Mouse (Mus musculus) neural tube, embryonic 13.5 days (tissue): ENCODE data around the gene Dnajc19. TPM values are rescaled to one million over a fixed set of nuclear protein-coding genes. Genes with fewer than 3 reads are reported as not detected.

Source experiments
- ATAC-seq: fragments of 200-750 bp; cut with Nextera tagmentation; 2 replicates; pipeline ENCODE4 v1.8.0; 2017; ENCODE audit warnings: low read depth, mild to moderate bottlenecking, moderate TSS enrichment, moderate library complexity
- H3K27ac ChIP-seq: fragments of 300-500 bp; sonication (generic); replicated peaks from 2 replicates; pipeline ENCODE4 v1.5.1; 2015; ENCODE audit warnings: moderate library complexity, mild to moderate bottlenecking, inconsistent platforms
- H3K27me3 ChIP-seq: fragments of 300-500 bp; sonication (generic); 2 replicates; pipeline ENCODE4 v1.6.1; 2015; ENCODE audit warnings: mild to moderate bottlenecking, inconsistent platforms
- H3K36me3 ChIP-seq: fragments of 300-500 bp; sonication (generic); 2 replicates; pipeline ENCODE4 v1.6.1; 2015; ENCODE audit warnings: mild to moderate bottlenecking, inconsistent platforms
- H3K4me1 ChIP-seq: fragments of 300-500 bp; sonication (generic); replicated peaks from 2 replicates; pipeline ENCODE4 v1.6.1; 2015; ENCODE audit warnings: inconsistent platforms
- H3K4me2 ChIP-seq: fragments of 300-500 bp; sonication (generic); 2 replicates; pipeline ENCODE4 v1.6.1; 2015; ENCODE audit warnings: inconsistent platforms, mild to moderate bottlenecking, moderate library complexity
- H3K4me3 ChIP-seq: fragments of 300-500 bp; sonication (generic); 2 replicates; pipeline ENCODE4 v1.5.1; 2015; ENCODE audit warnings: mild to moderate bottlenecking, inconsistent platforms
- H3K9ac ChIP-seq: fragments of 300-500 bp; sonication (generic); 2 replicates; pipeline ENCODE4 v1.6.1; 2015; ENCODE audit warnings: moderate library complexity, mild to moderate bottlenecking, inconsistent platforms
- H3K9me3 ChIP-seq: fragments of 300-500 bp; sonication (generic); 2 replicates; pipeline ENCODE4 v1.6.1; 2016; ENCODE audit warnings: inconsistent platforms
- WGBS: fragments of 180-500 bp; shearing (Covaris S2); methylation state at CpG from one replicate; pipeline ENCODE4 v1.1.7; 2015; 5-methylcytosine and 5-hydroxymethylcytosine counted together
- polyA plus RNA-seq: library from polyadenylated mRNA; unstranded; fragments of >200 nt; fragmentation: Nextera tagmentation; extraction: Ambion mirVana; gene quantifications from 2 replicates; pipeline ENCODE4 v1.2.1, GENCODE M21; 2015

The Dnajc19 gene
- polyA plus RNA-seq, 1 experiment from 2014 or later, result 130 TPM

- Histone ChIP-seq H3K4me1 (peaks cover 27% of the 10 kb centered on the region), H3K4me3 (peak overlapping the region; percentile 94), H3K4me2 (peak overlapping the region; percentile 78), H3K27ac (peak overlapping the region; percentile 94), H3K9me3 (no peaks in the 10 kb centered on the region), H3K9ac (peak overlapping the region; percentile 98), H3K27me3 (peaks cover 7% of the 10 kb centered on the region; the same call in 1 of the 2 replicates), H3K36me3 (no peaks in the 10 kb centered on the region)
- peak; percentile 66; the same call in 1 of the 2 replicates for ATAC-seq
- WGBS, result under 1% methylated on average over 51 of the region's 70 CpGs
These were observed 60.5 kb downstream of the Dnajc19 start for GRCm38 (mm10) chr3:34020382-34021258.

DNA sequence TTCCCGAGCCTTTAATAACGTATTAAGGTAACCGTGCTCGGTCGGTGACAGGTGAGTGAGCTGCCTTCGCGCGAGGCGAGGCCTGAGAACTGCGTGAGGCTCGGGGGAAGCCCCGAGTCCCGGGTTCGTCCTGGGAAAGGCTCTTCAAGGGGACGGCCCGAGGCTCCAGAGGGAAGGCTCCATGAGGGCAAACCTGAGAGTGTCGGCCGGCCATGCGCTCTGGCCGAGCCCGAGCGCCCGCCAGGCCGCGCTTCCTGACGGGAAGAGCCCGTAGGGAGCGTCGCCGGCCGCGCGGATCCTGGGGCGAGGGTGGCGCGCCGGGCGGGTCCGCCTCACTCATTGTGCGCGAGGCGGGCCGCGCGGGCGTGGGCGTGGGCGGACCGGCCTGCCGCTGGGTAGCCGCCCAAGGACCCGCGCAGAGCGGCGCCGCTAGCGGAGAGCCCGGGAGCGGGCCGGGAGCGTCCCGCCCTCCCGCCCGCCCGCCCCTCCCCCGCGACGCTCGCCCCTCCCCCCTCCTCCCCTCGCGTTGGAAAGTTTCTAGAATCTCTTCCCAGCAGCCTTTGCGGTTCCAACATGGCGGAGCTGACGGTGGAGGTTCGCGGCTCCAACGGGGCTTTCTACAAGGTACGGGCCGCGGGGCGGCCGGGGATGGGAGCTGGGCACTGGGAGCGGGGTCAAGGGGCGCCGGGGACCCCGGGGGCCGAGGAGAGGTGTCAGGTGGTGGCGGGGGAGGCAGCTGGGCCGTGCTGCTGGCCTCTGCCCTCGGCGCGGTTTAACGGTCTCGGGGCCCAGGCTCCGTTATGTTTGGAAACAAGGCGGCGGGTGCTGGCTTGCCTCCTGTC lies 61.4 kb downstream of the Dnajc19 start, which contains the start of gene Fxr1:
TSS of gene Fxr1 (plus strand) at position 404 of the 842 bp plus-strand sequence.
- WGBS, result under 1% methylated on average over 81 of the region's 97 CpGs
- H3K36me3 ChIP-seq, result no peaks in the 10 kb centered on the region
- peak within 1 kb of the TSS; percentile 94 for H3K4me3 ChIP-seq
- H3K27ac ChIP-seq, result peak within 1 kb of the TSS; percentile 94
- no peaks in the 10 kb centered on the region for H3K9me3 ChIP-seq
- peak within 1 kb of the TSS; percentile 78 for H3K4me2 ChIP-seq
- peaks cover 27% of the 10 kb centered on the region for H3K4me1 ChIP-seq
- peaks cover 7% of the 10 kb centered on the region; the same call in 1 of the 2 replicates for H3K27me3 ChIP-seq
- H3K9ac ChIP-seq, result peak within 1 kb of the TSS; percentile 98
- ATAC-seq, result peak; percentile 98

DNA sequence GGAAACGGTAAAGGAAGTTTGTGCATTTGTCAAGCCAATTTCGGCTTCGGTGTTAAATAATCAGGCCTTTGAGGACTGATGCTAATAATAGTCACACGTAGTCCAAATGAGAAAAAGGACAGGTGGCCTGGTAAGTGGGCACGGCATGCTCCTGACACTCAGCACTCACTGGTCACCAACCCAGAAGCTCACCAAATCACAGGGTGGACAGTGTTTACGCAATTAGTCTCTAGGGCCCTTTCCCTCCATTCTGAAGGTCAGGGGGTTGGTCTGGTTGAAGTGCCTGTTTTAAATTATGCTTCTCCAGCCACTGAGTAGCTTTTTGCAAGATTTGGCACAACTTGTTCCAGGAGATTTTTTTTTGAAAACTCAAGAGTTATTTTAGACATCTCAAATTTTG lies 72.9 kb downstream of the Dnajc19 start:
- H3K36me3 ChIP-seq, result no peaks in the 10 kb centered on the region
- no peak overlapping the region for H3K4me3 ChIP-seq
- H3K9me3 ChIP-seq, result no peaks in the 10 kb centered on the region
- no peak overlapping the region for H3K9ac ChIP-seq
- no peak overlapping the region for H3K27ac ChIP-seq
- H3K27me3 ChIP-seq, result no peaks in the 10 kb centered on the region
- no peak for ATAC-seq
- no peak overlapping the region for H3K4me2 ChIP-seq
- H3K4me1 ChIP-seq, result no peaks in the 10 kb centered on the region
- WGBS, result 78% methylated on average over 6 of the region's 6 CpGs

DNA sequence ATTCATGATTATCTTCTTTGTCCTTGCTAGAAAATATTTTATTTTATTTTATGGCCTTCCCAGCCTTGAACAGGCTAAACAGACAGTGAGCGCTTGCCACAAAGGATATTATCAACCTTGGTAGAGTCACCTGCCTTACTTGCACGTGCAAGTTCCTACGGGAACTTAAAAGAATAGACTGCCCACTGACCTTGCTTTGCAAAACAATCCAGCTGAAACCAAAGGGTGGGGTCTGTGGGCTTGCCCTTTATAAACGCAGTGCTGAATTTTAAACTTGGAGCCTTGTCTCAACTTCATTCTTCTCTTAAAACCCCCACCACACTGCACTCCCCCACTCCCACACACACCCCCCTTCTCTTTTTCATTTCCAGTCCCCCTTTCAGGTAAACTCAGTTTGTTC lies 73.5 kb downstream of the Dnajc19 start:
- Histone ChIP-seq H3K4me1 (no peaks in the 10 kb centered on the region), H3K27ac (no peak overlapping the region), H3K36me3 (no peaks in the 10 kb centered on the region), H3K4me3 (no peak overlapping the region), H3K27me3 (no peaks in the 10 kb centered on the region), H3K4me2 (no peak overlapping the region), H3K9ac (no peak overlapping the region), H3K9me3 (no peaks in the 10 kb centered on the region)
- ATAC-seq, result no peak
- 63% methylated on average over 4 of the region's 4 CpGs for WGBS

DNA sequence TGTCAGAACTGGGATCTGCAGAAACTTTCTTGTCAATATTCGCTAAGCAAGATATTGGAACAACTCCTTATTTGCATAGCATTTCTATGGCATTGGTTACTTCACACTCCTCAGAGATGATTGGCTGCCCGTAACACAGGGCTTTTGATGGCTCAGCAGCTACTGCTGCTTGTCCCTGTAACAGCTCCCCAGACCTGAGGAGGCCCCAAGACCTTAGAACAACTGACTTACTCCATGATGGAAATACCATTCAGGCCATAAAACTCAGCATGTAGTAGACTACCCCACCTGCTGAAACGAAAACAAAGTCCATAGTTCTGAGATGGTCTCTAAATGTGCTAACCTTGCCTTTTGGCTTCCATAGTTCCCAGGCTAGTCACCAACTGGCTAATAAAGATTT lies 74.3 kb downstream of the Dnajc19 start:
- no peak overlapping the region for H3K4me2 ChIP-seq
- no peak overlapping the region for H3K27ac ChIP-seq
- H3K9me3 ChIP-seq, result no peaks in the 10 kb centered on the region
- no peak overlapping the region for H3K9ac ChIP-seq
- H3K4me1 ChIP-seq, result no peaks in the 10 kb centered on the region
- no peaks in the 10 kb centered on the region for H3K36me3 ChIP-seq
- H3K27me3 ChIP-seq, result no peaks in the 10 kb centered on the region
- H3K4me3 ChIP-seq, result no peak overlapping the region
- ATAC-seq, result no peak
- 58% methylated on average over 3 of the region's 3 CpGs for WGBS

- Histone ChIP-seq H3K4me2 (no peak overlapping the region), H3K9me3 (no peaks in the 10 kb centered on the region), H3K4me3 (no peak overlapping the region), H3K27me3 (no peaks in the 10 kb centered on the region), H3K4me1 (no peaks in the 10 kb centered on the region), H3K27ac (no peak overlapping the region), H3K36me3 (no peaks in the 10 kb centered on the region), H3K9ac (no peak overlapping the region)
- 67% methylated on average over 2 of the region's 2 CpGs for WGBS
- no peak for ATAC-seq
These were observed 74.8 kb downstream of the Dnajc19 start for GRCm38 (mm10) chr3:34006301-34006700.

Other genes starting within 250 kb of the Dnajc19 start
- gene Ccdc39, start 237.0 kb downstream of the Dnajc19 start, polyA plus RNA-seq, result 7.7 and 7.8 TPM in 2 replicates
- gene Fxr1, start 61.4 kb downstream of the Dnajc19 start, polyA plus RNA-seq, result 44.2 and 51.9 TPM in 2 replicates